Mouse (Mus musculus) myocyte (in vitro differentiated cells): ENCODE measurements around the gene Mavs.

ENCODE experiments used
- CEBPB ChIP-seq: IDR thresholded peaks from 2 replicates; pipeline ENCODE4 v1.6.1; 2011; ENCODE audit warnings: mild to moderate bottlenecking, moderate library complexity; ENCODE audit not compliant: poor library complexity, insufficient read depth, severe bottlenecking
- E2F4 ChIP-seq: IDR thresholded peaks from one replicate; pipeline ENCODE4 v1.6.1; 2011; ENCODE audit warnings: mild to moderate bottlenecking, control low read depth, moderate library complexity; ENCODE audit not compliant: insufficient read depth
- MAX ChIP-seq: IDR thresholded peaks from one replicate; pipeline ENCODE4 v1.6.1; 2011; ENCODE audit warnings: low read depth, mild to moderate bottlenecking, control low read depth
- MYOD1 ChIP-seq, 3 experiments: IDR thresholded peaks; one replicate each; pipeline ENCODE4 v1.6.1; 2011; ENCODE audit warnings: control low read depth in 2 of 3, low read depth in 2 of 3, mild to moderate bottlenecking in 2 of 3, moderate library complexity in 1 of 3; ENCODE audit not compliant: insufficient read length in 2 of 3, control insufficient read depth in 1 of 3
- MYOG ChIP-seq, 3 experiments: IDR thresholded peaks; one replicate each; pipeline ENCODE4 v1.6.1; 2011; ENCODE audit warnings: control low read depth in 2 of 3, low read depth in 2 of 3, mild to moderate bottlenecking in 2 of 3; ENCODE audit not compliant: insufficient read length in 2 of 3, control insufficient read depth in 1 of 3, insufficient read depth in 1 of 3
- POLR2A ChIP-seq: IDR thresholded peaks from one replicate; pipeline ENCODE4 v1.6.1; 2011; ENCODE audit warnings: low read depth, mild to moderate bottlenecking, control low read depth, moderate library complexity; ENCODE audit not compliant: insufficient read length
- POLR2AphosphoS2 ChIP-seq: IDR thresholded peaks from one replicate; pipeline ENCODE4 v1.6.1; 2011; ENCODE audit warnings: low read depth, control low read depth; ENCODE audit not compliant: insufficient read length
- REST ChIP-seq: IDR thresholded peaks from one replicate; pipeline ENCODE4 v1.6.1; 2011; ENCODE audit warnings: mild to moderate bottlenecking, control low read depth, moderate library complexity; ENCODE audit not compliant: insufficient read depth, insufficient read length
- SRF ChIP-seq: IDR thresholded peaks from one replicate; pipeline ENCODE4 v1.6.1; 2011; ENCODE audit warnings: low read depth; ENCODE audit not compliant: control insufficient read depth, insufficient read length
- TCF12 ChIP-seq: IDR thresholded peaks from one replicate; pipeline ENCODE4 v1.6.1; 2011; ENCODE audit warnings: mild to moderate bottlenecking, control low read depth; ENCODE audit not compliant: poor library complexity, insufficient read depth, severe bottlenecking
- TCF3 ChIP-seq: IDR thresholded peaks from one replicate; pipeline ENCODE4 v1.6.1; 2011; ENCODE audit warnings: low read depth, control low read depth; ENCODE audit not compliant: insufficient read length
- USF1 ChIP-seq: IDR thresholded peaks from one replicate; pipeline ENCODE4 v1.6.1; 2011; ENCODE audit warnings: low read depth, mild to moderate bottlenecking, control low read depth, moderate library complexity

DNA sequence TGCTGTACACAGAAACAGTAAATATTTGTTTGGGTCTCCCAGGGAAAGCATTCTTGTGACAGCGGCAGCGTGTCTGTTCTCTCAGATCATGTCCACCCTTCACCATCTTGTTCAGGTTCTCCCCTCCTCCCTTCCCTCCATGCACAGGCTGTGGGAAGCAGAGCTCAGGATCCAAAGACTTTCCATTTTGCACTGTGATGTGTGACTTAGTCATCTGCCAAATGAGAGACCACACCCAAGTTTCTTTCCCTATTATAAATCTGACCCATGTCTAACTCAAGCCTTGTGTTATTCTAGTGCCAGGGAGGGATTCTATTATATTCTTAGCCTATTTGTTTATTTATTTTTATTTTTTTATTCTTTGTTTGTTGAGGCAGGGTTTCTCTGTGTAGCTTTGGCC, 25.5 kb upstream of the Mavs start:
- no peak for TF ChIP-seq USF1
- no peak for TF ChIP-seq E2F4
- TF ChIP-seq POLR2A: no peak
- TF ChIP-seq MAX: no peak
- TF ChIP-seq MYOD1 (IDR thresholded peaks at IDR 0.05; ENCODE audit: control insufficient read depth in 1 of 3, insufficient read length in 2 of 3, low read depth in 2 of 3): no peak
- no peak for TF ChIP-seq POLR2AphosphoS2
- no peak for TF ChIP-seq MYOG (IDR thresholded peaks at IDR 0.05; ENCODE audit: control insufficient read depth in 1 of 3, insufficient read depth in 1 of 3, insufficient read length in 2 of 3, low read depth in 2 of 3)
- no peak for TF ChIP-seq CEBPB
- TF ChIP-seq TCF12: no peak
- TF ChIP-seq REST: no peak
- TF ChIP-seq SRF: no peak
- no peak for TF ChIP-seq TCF3
